Mouse (Mus musculus): ENCODE measurements around the gene Elob.

Gene Elob

DNA sequence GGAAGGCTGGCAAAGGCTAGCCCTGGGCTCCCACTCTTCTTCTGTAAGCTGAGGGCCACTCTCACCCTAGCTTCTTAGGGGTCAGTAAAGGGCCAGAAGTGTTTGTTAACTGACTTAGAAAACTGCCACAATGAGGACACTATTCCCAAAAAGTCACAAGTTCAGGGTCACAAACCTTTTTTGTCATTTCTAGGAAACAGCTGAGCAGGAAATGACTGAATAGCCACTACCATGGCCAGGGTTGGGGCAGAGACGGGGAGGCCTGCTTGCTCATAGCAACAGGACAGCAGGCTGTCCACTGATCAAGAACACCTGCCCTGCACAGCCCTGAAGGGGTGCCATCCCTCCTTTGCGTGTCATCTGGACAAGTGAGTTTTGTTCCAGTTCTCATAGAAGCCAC is 51.8 kb downstream of the Elob start:
- DNase-seq = no peak

DNA sequence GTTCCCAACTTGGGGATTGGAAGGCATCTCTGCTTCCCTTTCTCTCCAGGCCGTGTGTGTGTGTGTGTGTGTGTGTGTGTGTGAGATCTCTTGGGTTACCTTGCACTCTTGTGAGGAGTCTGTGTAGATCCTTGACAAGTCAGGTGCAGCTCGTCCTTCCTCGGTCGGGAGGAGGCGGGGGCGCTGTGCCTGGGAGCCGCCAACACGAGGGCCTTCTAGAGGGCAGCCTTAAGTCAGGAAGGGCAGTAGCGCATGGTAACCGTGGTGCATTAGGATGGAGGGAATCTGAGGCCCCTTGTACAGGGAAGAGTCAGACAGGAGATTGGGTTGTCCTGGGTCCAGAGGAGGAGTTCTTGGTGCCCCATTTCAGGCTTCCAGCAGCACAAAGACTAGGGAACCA is 52.7 kb downstream of the Elob start:
- no peak for DNase-seq

Measured in cerebellum, adult 8-10 months (tissue).